Mouse (Mus musculus) embryonic facial prominence, embryonic 12.5 days (tissue): ENCODE results near the gene Nfil3. TPM values are rescaled to one million over a fixed set of nuclear protein-coding genes. Genes with fewer than 3 reads are reported as not detected.

ENCODE experiments used
- ATAC-seq: fragments of 200-750 bp; cut with Nextera tagmentation; 2 replicates; pipeline ENCODE4 v1.8.0; 2017; ENCODE audit not compliant: insufficient number of reproducible peaks, insufficient read depth, low FRiP score, low TSS enrichment
- H3K27ac ChIP-seq: fragments of 300-500 bp; sonication (generic); 2 replicates; pipeline ENCODE4 v1.5.1; 2016; ENCODE audit warnings: mild to moderate bottlenecking
- H3K27me3 ChIP-seq: fragments of 300-500 bp; sonication (generic); 2 replicates; pipeline ENCODE4 v1.6.1; 2016; ENCODE audit warnings: mild to moderate bottlenecking, moderate library complexity
- H3K36me3 ChIP-seq: fragments of 300-500 bp; sonication (generic); 2 replicates; pipeline ENCODE4 v1.6.1; 2016; ENCODE audit warnings: mild to moderate bottlenecking
- H3K4me1 ChIP-seq: fragments of 300-500 bp; sonication (generic); 2 replicates; pipeline ENCODE4 v1.6.1; 2016
- H3K4me2 ChIP-seq: fragments of 300-500 bp; sonication (generic); replicated peaks from 2 replicates; pipeline ENCODE4 v1.6.1; 2016; ENCODE audit warnings: mild to moderate bottlenecking, moderate library complexity
- H3K4me3 ChIP-seq: fragments of 300-500 bp; sonication (generic); 2 replicates; pipeline ENCODE4 v1.5.1; 2016; ENCODE audit warnings: mild to moderate bottlenecking
- H3K9ac ChIP-seq: fragments of 300-500 bp; sonication (generic); 2 replicates; pipeline ENCODE4 v1.6.1; 2016; ENCODE audit warnings: mild to moderate bottlenecking, moderate library complexity
- H3K9me3 ChIP-seq: fragments of 300-500 bp; sonication (generic); 2 replicates; pipeline ENCODE4 v1.6.1; 2016; ENCODE audit warnings: mild to moderate bottlenecking, moderate library complexity
- WGBS: fragments of 180-500 bp; shearing (Covaris S2); methylation state at CpG from one replicate; pipeline ENCODE4 v1.1.7; 2016; 5-methylcytosine and 5-hydroxymethylcytosine counted together
- polyA plus RNA-seq: library from polyadenylated mRNA; unstranded; fragments of >200 nt; fragmentation: Nextera tagmentation; extraction: Ambion mirVana; gene quantifications from 2 replicates; pipeline ENCODE4 v1.2.1, GENCODE M21; 2016

Nfil3 gene
- polyA plus RNA-seq, 1 experiment from 2014 or later = 30.3 TPM

DNA sequence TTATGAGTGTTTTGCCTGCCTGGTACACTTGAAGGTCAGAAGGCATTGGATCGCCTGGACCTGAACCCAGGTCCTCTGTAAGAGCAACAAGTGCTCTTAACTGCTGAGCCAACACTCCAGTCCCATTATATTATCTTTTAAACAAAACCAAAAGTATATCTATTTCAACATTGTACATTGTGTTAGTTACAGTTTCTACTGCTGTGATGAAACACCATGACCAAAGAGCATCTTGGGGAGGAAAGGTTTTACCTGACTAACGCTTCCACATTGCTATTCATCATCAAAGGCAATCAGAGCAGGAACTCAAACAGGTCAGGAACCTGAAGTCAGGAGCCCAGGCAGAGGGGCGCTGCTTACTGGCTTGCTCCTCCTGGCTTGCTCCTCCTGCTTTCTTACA lies 8.2 kb downstream of the Nfil3 start:
- ATAC-seq = no peak
- H3K27ac ChIP-seq = no peak overlapping the region
- no peak overlapping the region for H3K4me3 ChIP-seq
- no peak overlapping the region for H3K9ac ChIP-seq
- 93% methylated on average over 3 of the region's 3 CpGs for WGBS
- no peaks in the 10 kb centered on the region for H3K27me3 ChIP-seq
- peaks cover 24% of the 10 kb centered on the region for H3K4me1 ChIP-seq
- H3K4me2 ChIP-seq = no peak overlapping the region
- peaks cover 14% of the 10 kb centered on the region for H3K36me3 ChIP-seq
- H3K9me3 ChIP-seq = no peaks in the 10 kb centered on the region

DNA sequence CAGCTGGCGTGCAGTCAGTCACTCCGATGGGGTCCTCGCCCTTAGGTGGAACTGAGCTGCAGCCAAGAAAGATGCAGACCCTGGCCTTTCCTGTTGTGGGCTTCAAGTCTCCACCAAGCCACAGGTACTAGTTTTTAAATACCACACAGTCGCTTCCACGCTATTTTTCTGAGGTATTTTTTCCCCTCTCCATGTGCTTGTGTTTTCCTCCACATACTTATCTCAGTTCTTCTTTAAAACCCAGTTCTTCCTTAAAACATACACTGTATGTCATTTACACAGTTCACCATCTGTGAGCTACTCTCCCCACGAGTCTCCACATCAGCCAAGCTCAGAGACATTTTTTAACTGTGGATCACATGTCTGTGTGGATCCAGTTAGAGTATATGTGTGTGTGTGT lies 10.0 kb downstream of the Nfil3 start:
- H3K27ac ChIP-seq = no peak overlapping the region
- H3K4me1 ChIP-seq = peaks cover 6% of the 10 kb centered on the region
- H3K4me3 ChIP-seq = no peak overlapping the region
- ATAC-seq = no peak
- H3K9me3 ChIP-seq = no peaks in the 10 kb centered on the region
- H3K36me3 ChIP-seq = peaks cover 29% of the 10 kb centered on the region
- no peaks in the 10 kb centered on the region for H3K27me3 ChIP-seq
- H3K4me2 ChIP-seq = no peak overlapping the region
- 87% methylated on average over 6 of the region's 6 CpGs for whole genome bisulfite sequencing
- no peak overlapping the region for H3K9ac ChIP-seq

DNA sequence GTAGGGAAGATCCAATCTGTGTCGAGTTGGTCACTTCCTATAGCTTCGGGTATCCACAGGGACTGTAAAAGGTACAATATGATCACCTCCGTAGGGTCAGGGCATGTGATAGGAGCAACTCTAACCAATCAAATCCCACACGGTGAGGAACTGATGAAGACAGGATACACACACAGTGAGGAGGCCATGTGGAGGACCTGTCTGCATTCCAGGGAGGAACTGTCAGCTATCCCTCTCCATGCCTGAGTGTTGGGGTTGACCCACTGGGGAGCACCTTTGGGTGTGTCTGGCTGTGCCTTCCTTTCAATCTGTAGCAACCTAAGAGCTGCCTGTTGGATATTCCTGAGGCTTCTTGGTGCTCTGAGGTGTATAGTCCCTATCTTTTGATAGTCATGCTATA lies 18.0 kb downstream of the Nfil3 start:
- no peaks in the 10 kb centered on the region for H3K4me1 ChIP-seq
- H3K27ac ChIP-seq = no peak overlapping the region
- peaks cover 34% of the 10 kb centered on the region for H3K36me3 ChIP-seq
- no peak overlapping the region for H3K4me2 ChIP-seq
- 85% methylated on average over 4 of the region's 4 CpGs for WGBS
- H3K27me3 ChIP-seq = no peaks in the 10 kb centered on the region
- H3K9me3 ChIP-seq = no peaks in the 10 kb centered on the region
- ATAC-seq = no peak
- H3K4me3 ChIP-seq = no peak overlapping the region
- H3K9ac ChIP-seq = no peak overlapping the region

DNA sequence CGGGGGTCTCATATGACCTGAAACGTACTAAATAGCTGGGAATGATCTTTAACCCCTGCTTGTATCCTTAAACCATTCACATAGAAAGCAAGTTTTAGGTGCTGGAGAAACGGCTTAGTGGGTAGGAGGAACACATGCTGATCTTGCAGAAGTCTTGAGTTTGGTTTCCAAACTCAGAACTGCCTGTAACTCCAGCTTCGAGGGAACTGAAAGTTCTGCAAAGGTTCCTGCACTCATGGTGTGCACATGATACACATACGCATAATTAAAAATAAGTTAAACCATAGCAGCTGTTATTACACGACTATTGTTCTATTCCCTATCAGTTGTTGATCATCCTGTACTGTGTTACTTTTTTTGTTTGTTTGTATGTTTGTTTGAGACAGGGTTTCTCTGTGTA lies 18.5 kb downstream of the Nfil3 start:
- Histone ChIP-seq H3K9me3 (no peaks in the 10 kb centered on the region), H3K9ac (no peak overlapping the region), H3K4me2 (no peak overlapping the region), H3K4me3 (no peak overlapping the region), H3K36me3 (peaks cover 28% of the 10 kb centered on the region), H3K4me1 (no peaks in the 10 kb centered on the region), H3K27ac (no peak overlapping the region), H3K27me3 (no peaks in the 10 kb centered on the region)
- no peak for ATAC-seq
- WGBS = 70% methylated on average over 6 of the region's 6 CpGs

DNA sequence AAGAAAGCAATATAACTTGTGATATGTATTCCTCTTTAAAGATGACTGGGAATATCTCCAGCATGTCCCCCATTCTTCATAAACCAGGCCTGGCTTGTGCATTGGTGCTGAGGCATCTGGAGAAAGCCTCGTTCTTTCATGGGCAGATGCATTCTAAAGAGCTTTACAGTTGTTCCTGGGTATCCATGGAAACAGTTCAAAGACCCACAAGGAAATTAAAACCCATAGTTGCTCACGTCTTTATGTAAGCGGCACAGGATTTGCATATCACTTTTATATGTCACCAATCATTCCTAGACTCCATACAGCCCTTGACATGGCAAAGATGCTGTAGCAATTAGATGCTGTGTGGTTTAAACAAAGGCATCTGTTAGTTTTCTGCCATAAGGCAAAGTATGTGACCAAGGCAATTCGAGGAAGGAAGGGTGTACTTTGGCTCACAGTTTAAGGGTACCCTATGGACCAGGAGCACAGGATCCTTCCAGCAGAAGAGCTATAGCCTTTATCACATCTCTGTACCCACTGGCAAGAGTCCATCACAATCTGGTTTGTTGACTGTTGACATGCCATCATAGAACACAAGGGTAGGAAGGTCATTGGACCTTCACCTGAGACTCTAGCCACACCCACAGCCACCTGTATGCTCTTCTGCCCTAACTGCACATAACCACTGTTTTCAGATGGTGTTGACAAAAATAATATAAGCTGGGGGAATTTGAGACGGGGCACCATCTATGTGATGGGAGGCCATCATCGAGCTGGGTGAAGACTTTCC lies 26.9 kb downstream of the Nfil3 start:
- Histone ChIP-seq H3K27ac (no peak overlapping the region), H3K36me3 (no peaks in the 10 kb centered on the region), H3K27me3 (no peaks in the 10 kb centered on the region), H3K9me3 (no peaks in the 10 kb centered on the region), H3K9ac (no peak overlapping the region), H3K4me2 (no peak overlapping the region), H3K4me3 (no peak overlapping the region), H3K4me1 (no peaks in the 10 kb centered on the region)
- ATAC-seq = no peak
- 87% methylated on average over 6 of the region's 6 CpGs for WGBS

DNA sequence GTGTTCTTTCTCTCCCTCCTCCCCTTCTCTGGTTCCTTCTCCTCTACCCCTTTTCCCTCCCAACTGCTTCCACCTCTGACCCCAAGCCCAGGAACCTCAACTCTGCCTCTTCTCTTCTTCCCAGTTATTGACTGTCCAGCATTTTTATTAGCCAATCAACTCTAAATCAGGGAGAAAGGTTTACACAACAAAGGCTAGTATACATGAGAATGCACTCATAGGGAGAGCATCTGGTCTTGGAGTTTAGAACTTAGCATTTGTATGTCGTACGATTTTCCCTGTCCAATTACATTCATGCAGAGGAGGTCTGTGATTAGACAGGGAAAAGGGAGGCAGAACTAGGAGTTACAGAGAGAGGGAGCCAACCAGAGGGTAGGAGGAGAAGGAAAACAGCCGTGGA lies 31.7 kb downstream of the Nfil3 start:
- ATAC-seq = no peak
- H3K4me3 ChIP-seq = no peak overlapping the region
- no peak overlapping the region for H3K4me2 ChIP-seq
- no peak overlapping the region for H3K27ac ChIP-seq
- no peak overlapping the region for H3K9ac ChIP-seq
- H3K36me3 ChIP-seq = no peaks in the 10 kb centered on the region
- H3K4me1 ChIP-seq = no peaks in the 10 kb centered on the region
- WGBS = 87% methylated on average over 3 of the region's 3 CpGs
- H3K9me3 ChIP-seq = no peaks in the 10 kb centered on the region
- no peaks in the 10 kb centered on the region for H3K27me3 ChIP-seq

DNA sequence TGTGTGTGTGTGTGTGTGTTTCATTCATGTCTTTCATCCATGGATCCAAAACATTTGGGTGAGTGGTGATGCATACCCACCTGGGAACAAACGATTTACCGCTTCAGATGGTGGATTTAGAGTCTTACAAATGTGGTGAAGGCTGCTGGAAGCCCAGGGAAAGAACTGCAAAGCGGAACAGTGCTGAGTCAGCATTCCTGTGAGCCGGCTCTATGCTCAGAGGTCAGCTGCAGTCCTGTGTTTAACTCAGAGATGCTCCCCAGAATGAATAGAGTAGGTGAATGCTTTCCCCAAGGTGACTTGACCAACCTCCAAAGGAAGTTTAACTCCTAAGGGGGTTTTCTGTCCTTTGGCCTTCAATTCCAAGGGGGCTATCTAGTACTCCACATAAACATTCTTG lies 33.3 kb downstream of the Nfil3 start:
- Histone ChIP-seq H3K27ac (no peak overlapping the region), H3K36me3 (no peaks in the 10 kb centered on the region), H3K4me3 (no peak overlapping the region), H3K4me1 (no peaks in the 10 kb centered on the region), H3K9ac (no peak overlapping the region), H3K27me3 (no peaks in the 10 kb centered on the region), H3K4me2 (no peak overlapping the region), H3K9me3 (no peaks in the 10 kb centered on the region)
- no peak for ATAC-seq
- 73% methylated on average over 4 of the region's 4 CpGs for WGBS

DNA sequence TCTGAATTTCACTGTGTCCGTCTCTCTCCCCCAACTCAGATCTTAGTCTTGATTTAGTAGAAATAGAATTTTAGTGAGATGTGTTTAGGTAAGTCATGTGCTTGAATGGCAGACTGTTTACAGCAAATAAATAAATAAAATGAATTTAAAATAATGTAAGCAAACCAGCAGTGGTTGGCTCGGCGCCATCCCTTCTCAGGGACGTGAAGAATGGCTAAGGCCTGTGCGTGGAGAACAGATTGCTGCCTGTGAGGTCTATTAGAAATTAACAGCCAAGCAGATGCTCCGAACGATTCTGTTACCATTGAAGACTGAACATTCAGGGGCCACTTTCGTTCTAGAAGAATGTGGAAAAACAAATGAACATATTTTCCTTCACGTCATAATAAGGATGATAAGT lies 35.1 kb downstream of the Nfil3 start:
- Histone ChIP-seq H3K36me3 (no peaks in the 10 kb centered on the region), H3K9ac (no peak overlapping the region), H3K4me1 (no peaks in the 10 kb centered on the region), H3K27ac (no peak overlapping the region), H3K4me3 (no peak overlapping the region), H3K9me3 (no peaks in the 10 kb centered on the region), H3K4me2 (no peak overlapping the region), H3K27me3 (no peaks in the 10 kb centered on the region)
- 82% methylated on average over 9 of the region's 9 CpGs for WGBS
- no peak for ATAC-seq

DNA sequence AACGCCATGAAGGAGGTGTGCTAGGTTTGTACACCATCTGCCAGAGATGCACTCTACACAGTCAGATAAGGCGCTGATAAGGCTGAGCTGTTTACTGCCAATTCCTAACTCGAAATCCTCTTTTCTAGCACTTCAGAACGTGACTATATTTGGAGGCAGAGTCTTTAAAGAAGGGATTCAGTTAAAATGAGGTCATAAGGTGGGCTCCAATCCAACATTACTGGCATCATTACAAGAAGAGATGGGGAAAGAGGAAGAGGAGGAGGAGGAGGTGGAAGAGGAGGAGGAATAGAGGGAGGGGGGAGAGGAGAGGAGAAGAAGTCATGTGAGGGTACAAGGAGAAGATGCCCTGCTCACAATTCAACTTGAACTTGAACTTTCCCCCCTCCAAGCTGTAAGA lies 36.8 kb downstream of the Nfil3 start:
- H3K4me1 ChIP-seq = no peaks in the 10 kb centered on the region
- no peaks in the 10 kb centered on the region for H3K9me3 ChIP-seq
- H3K9ac ChIP-seq = no peak overlapping the region
- no peak overlapping the region for H3K4me3 ChIP-seq
- H3K27me3 ChIP-seq = no peaks in the 10 kb centered on the region
- no peak overlapping the region for H3K27ac ChIP-seq
- no peak overlapping the region for H3K4me2 ChIP-seq
- WGBS = 76% methylated on average over 4 of the region's 4 CpGs
- no peak for ATAC-seq
- no peaks in the 10 kb centered on the region for H3K36me3 ChIP-seq

DNA sequence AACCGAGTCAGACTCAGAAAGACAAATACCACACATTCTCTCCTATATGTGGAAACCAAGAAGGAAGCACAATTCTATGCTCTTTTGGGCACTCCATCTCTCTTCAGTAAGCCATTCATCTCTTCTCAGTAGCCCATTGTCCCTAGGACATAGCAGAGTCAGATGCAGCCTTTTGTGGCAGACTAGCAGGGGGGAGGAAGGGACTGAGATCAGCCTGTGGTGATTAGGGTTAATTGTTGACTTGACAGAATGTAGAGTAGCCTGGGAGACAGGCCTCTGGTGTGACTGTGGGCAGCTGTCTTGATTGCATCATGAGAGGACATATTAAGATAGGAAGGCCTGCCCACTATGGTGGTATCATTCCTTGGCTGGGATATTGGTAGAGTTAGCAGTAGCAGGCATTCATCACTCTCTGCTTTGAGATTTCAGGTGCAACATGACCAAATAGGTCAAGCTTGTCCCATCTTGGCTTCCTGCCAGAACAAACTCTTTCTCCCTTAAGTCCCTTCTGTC lies 37.9 kb downstream of the Nfil3 start:
- ATAC-seq = no peak
- 59% methylated on average over 1 of the region's 1 CpGs for WGBS
- H3K4me2 ChIP-seq = no peak overlapping the region
- H3K4me1 ChIP-seq = no peaks in the 10 kb centered on the region
- H3K4me3 ChIP-seq = no peak overlapping the region
- no peaks in the 10 kb centered on the region for H3K9me3 ChIP-seq
- no peaks in the 10 kb centered on the region for H3K36me3 ChIP-seq
- H3K27ac ChIP-seq = no peak overlapping the region
- no peaks in the 10 kb centered on the region for H3K27me3 ChIP-seq
- H3K9ac ChIP-seq = no peak overlapping the region

DNA sequence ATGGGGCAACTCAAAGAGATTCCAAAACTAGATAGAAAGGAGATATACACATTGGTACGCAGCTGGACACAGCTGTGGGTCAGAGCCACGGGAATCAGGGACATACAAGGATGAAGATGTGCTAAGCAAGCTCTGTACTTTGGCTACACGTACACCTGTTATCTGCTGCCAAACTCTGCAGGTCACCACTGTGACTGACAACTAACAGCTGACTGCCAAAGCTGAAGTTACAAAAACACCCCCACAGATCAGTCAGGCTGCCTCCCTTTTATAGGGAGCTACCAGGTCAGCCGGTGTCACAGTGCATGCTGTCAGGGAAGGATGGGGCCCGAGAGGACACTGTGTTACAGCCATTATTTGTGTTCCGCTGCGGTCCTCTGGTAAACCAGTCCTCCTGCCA lies 39.9 kb downstream of the Nfil3 start:
- ATAC-seq = no peak
- H3K36me3 ChIP-seq = no peaks in the 10 kb centered on the region
- no peak overlapping the region for H3K4me3 ChIP-seq
- no peaks in the 10 kb centered on the region for H3K27me3 ChIP-seq
- H3K4me2 ChIP-seq = no peak overlapping the region
- H3K27ac ChIP-seq = no peak overlapping the region
- no peak overlapping the region for H3K9ac ChIP-seq
- no peaks in the 10 kb centered on the region for H3K4me1 ChIP-seq
- 80% methylated on average over 7 of the region's 7 CpGs for WGBS
- H3K9me3 ChIP-seq = no peaks in the 10 kb centered on the region

DNA sequence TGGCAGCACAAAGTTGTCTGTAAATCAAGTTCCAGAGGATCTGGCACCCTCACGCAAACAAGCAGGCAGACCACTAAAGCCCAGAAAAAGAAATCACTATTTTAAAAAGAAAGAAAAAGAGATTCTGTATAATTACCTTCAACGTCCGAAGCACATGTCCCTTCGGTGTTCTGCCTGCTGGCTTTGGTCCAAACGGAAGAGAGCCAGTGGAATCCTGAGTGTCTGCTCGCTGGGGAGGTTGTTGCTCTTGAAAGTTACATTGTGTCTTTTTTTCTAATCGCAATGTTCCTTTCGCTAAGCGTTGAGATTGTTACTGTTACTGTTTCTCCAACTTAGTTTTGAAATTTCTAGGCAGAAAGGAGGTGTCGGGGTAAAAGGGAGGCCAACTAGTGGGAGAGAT lies 50.3 kb downstream of the Nfil3 start:
- no peak overlapping the region for H3K27ac ChIP-seq
- ATAC-seq = no peak
- 52% methylated on average over 10 of the region's 10 CpGs for WGBS

More for the DNA sequence above, 50.3 kb downstream of the Nfil3 start:
- H3K4me3 ChIP-seq = no peak overlapping the region
- H3K27me3 ChIP-seq = no peaks in the 10 kb centered on the region
- no peak overlapping the region for H3K9ac ChIP-seq
- H3K36me3 ChIP-seq = no peaks in the 10 kb centered on the region
- no peak overlapping the region for H3K4me2 ChIP-seq
- H3K9me3 ChIP-seq = no peaks in the 10 kb centered on the region
- H3K4me1 ChIP-seq = peaks cover 21% of the 10 kb centered on the region
